Mouse (Mus musculus) forebrain, embryonic 13.5 days (tissue): ENCODE measurements around the gene Epsti1. TPM values are rescaled to one million over a fixed set of nuclear protein-coding genes. Genes with fewer than 3 reads are reported as not detected.

Experiments used
- ATAC-seq: fragments of 200-750 bp; cut with Nextera tagmentation; 2 replicates; pipeline ENCODE4 v1.8.0; 2017
- H3K27ac ChIP-seq: fragments of 300-500 bp; sonication (generic); 2 replicates; pipeline ENCODE4 v1.5.1; 2015; ENCODE audit warnings: inconsistent platforms, mild to moderate bottlenecking, moderate library complexity
- H3K27me3 ChIP-seq: fragments of 300-500 bp; sonication (generic); 2 replicates; pipeline ENCODE4 v1.6.1; 2015; ENCODE audit warnings: mild to moderate bottlenecking, inconsistent platforms
- H3K36me3 ChIP-seq: fragments of 300-500 bp; sonication (generic); 2 replicates; pipeline ENCODE4 v1.6.1; 2015; ENCODE audit warnings: mild to moderate bottlenecking, inconsistent platforms; ENCODE audit not compliant: poor library complexity, severe bottlenecking
- H3K4me1 ChIP-seq: fragments of 300-500 bp; sonication (generic); 2 replicates; pipeline ENCODE4 v1.6.1; 2015; ENCODE audit warnings: inconsistent platforms
- H3K4me2 ChIP-seq: fragments of 300-500 bp; sonication (generic); 2 replicates; pipeline ENCODE4 v1.6.1; 2015; ENCODE audit warnings: inconsistent platforms, mild to moderate bottlenecking, moderate library complexity
- H3K4me3 ChIP-seq: fragments of 300-500 bp; sonication (generic); 2 replicates; pipeline ENCODE4 v1.5.1; 2015; ENCODE audit warnings: mild to moderate bottlenecking, inconsistent platforms
- H3K9ac ChIP-seq: fragments of 300-500 bp; sonication (generic); 2 replicates; pipeline ENCODE4 v1.6.1; 2015; ENCODE audit warnings: mild to moderate bottlenecking, inconsistent platforms
- H3K9me3 ChIP-seq: fragments of 300-500 bp; sonication (generic); replicated peaks from 2 replicates; pipeline ENCODE4 v1.6.1; 2016; ENCODE audit warnings: inconsistent platforms
- WGBS: fragments of 180-500 bp; shearing (Covaris S2); methylation state at CpG from one replicate; pipeline ENCODE4 v1.1.7; 2015; 5-methylcytosine and 5-hydroxymethylcytosine counted together
- polyA plus RNA-seq: library from polyadenylated mRNA; unstranded; fragments of >200 nt; fragmentation: Nextera tagmentation; extraction: Ambion mirVana; gene quantifications from 2 replicates; pipeline ENCODE4 v1.2.1, GENCODE M21; 2015

Epsti1 gene
- polyA plus RNA-seq, 1 experiment from 2014 or later = 0.17 TPM

DNA sequence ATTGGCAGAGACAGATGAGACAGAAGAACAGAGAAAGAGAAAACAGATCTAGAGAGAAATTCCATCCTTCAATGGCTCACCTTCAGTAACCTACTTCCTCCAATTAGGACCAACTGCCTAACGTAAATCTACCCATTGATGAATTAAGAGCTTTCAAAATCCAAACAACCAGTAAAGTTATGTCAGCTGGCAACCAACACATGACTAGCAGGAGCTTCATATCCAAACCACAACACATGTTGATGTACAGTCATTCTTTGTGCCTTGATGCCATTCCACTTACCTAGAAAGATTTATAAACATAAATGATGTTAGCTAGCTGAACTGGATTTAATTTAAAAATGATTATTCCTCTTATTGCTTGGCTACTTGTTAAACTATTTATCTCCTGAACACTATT, 22.0 kb upstream of the Epsti1 start:
- 81% methylated on average over 1 of the region's 1 CpGs for WGBS
- 0 out of 2 replicates have a peak, but pooled peaks cover 2% of the 10 kb centered on the region for H3K4me1 ChIP-seq
- H3K4me2 ChIP-seq = no peak overlapping the region
- no peaks in the 10 kb centered on the region for H3K36me3 ChIP-seq
- H3K27me3 ChIP-seq = no peaks in the 10 kb centered on the region
- H3K9me3 ChIP-seq = no peaks in the 10 kb centered on the region; the same call in 1 of the 2 replicates
- no peak overlapping the region for H3K4me3 ChIP-seq
- ATAC-seq = no peak
- no peak overlapping the region for H3K27ac ChIP-seq
- no peak overlapping the region for H3K9ac ChIP-seq

DNA sequence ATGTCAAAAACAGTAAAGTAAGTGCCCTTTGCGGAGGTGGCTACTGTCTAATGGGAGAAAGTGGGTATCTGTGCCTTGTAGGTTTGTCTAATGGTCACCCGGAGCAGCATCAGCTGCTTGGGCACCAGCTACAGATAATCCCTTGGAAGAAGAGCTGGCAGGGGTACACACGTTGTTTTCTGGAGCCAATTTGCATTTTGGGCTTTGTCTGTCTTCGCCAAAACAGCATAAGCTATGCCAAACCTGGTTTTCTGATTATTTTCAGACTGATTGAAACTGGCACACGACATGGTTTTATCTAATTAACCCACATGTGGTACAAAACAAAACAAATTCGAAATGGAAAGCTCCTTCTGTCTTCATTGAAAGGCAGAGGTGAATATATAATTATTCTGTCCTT, 21.4 kb upstream of the Epsti1 start:
- Histone ChIP-seq H3K27me3 (no peaks in the 10 kb centered on the region), H3K36me3 (no peaks in the 10 kb centered on the region), H3K4me3 (no peak overlapping the region), H3K27ac (no peak overlapping the region), H3K4me1 (0 out of 2 replicates have a peak, but pooled peaks cover 2% of the 10 kb centered on the region), H3K9me3 (no peaks in the 10 kb centered on the region; the same call in 1 of the 2 replicates), H3K9ac (no peak overlapping the region), H3K4me2 (no peak overlapping the region)
- 41% methylated on average over 6 of the region's 6 CpGs for WGBS
- ATAC-seq = peak; percentile 30; the same call in 1 of the 2 replicates

DNA sequence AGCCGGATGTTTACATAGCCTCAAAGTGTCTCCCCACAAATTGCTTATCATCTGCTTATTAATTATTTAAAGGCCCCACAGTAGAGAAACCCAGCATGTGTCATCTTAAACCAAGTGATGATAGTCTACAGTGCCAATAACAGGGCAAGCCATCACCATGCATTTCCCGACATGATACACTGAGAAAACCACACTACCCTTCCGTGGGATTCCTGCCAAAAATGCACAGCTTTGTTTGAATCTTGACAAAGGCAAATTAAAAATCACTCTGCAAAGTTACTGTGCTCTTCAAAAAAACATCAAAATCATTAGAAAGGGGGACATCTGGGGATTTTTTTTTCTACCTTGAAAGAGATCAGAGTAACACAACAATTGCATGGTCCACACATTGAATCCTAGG, 17.7 kb upstream of the Epsti1 start:
- 0 out of 2 replicates have a peak, but pooled peaks cover 2% of the 10 kb centered on the region for H3K4me1 ChIP-seq
- no peak overlapping the region for H3K4me2 ChIP-seq
- no peak overlapping the region for H3K27ac ChIP-seq
- 0 out of 2 replicates have a peak, but pooled peaks cover 4% of the 10 kb centered on the region for H3K9me3 ChIP-seq
- no peaks in the 10 kb centered on the region for H3K27me3 ChIP-seq
- H3K36me3 ChIP-seq = no peaks in the 10 kb centered on the region
- WGBS = 62% methylated on average over 3 of the region's 3 CpGs
- H3K4me3 ChIP-seq = no peak overlapping the region
- no peak overlapping the region for H3K9ac ChIP-seq
- no peak for ATAC-seq

DNA sequence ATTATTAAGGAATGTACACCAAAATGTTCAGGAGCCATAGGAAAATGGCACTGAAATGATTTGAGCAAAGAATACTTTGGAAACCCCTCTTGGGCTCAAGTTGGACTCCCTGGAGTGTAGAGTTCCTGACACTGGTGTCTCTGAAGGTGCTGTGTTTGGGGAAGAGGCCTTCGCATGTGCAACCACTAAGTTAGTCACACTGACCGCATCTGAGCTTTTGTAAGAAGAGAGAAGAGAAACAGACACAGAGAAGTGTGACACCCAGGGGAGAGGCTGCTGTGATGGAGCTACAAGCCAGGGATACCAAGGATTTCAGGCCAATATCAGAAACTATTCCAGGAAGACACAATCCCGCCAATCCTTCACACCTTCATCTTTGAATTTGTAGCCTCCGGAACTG, 17.1 kb upstream of the Epsti1 start:
- H3K36me3 ChIP-seq = no peaks in the 10 kb centered on the region
- H3K4me1 ChIP-seq = 0 out of 2 replicates have a peak, but pooled peaks cover 2% of the 10 kb centered on the region
- ATAC-seq = no peak
- no peak overlapping the region for H3K4me2 ChIP-seq
- 92% methylated on average over 4 of the region's 4 CpGs for WGBS
- H3K27ac ChIP-seq = no peak overlapping the region
- H3K4me3 ChIP-seq = no peak overlapping the region
- 0 out of 2 replicates have a peak, but pooled peaks cover 4% of the 10 kb centered on the region for H3K9me3 ChIP-seq
- H3K27me3 ChIP-seq = no peaks in the 10 kb centered on the region
- no peak overlapping the region for H3K9ac ChIP-seq

DNA sequence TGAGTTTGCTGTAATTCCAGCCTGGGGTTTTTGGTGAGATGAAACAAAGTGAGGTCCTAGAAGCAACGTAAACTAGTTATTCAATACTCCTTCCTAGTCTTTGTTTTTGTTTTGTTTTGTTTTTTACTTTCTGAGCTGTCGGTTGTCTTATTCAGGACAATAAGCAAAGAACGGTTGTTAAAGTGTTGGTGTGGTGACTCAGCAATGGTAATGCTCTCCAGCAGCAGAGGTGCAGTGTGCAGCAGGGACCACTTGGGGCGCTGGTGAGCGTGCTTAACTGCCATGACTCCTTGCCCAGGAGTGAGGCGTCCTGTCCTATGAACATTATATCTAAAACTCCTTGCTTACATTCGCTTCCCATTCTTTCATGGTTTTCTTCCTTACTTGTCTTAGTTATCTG, 14.1 kb upstream of the Epsti1 start:
- H3K9me3 ChIP-seq = 0 out of 2 replicates have a peak, but pooled peaks cover 4% of the 10 kb centered on the region
- no peak for ATAC-seq
- no peak overlapping the region for H3K4me2 ChIP-seq
- H3K4me1 ChIP-seq = no peaks in the 10 kb centered on the region
- H3K4me3 ChIP-seq = no peak overlapping the region
- H3K27ac ChIP-seq = no peak overlapping the region
- H3K9ac ChIP-seq = no peak overlapping the region
- H3K36me3 ChIP-seq = no peaks in the 10 kb centered on the region
- no peaks in the 10 kb centered on the region for H3K27me3 ChIP-seq
- 88% methylated on average over 7 of the region's 7 CpGs for WGBS

DNA sequence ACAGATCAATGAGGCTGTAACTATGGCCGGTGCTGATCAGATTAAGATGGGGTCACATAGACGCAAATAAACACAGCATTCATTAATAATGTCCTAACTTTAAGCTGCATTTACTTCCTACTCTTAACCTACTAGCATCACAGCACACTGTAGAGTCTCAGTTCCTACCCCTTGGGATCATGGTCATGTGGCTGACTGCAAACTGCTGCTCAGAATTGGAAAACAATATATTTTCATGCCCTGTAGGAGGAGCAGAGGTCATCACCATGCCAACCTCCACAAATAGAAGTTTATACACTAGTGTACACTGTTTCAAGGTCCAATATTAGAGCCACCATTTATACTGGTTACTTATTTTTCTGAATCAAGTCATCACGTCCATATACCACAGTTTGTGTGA, 8.1 kb upstream of the Epsti1 start:
- Histone ChIP-seq H3K9me3 (no peaks in the 10 kb centered on the region), H3K9ac (no peak overlapping the region), H3K36me3 (no peaks in the 10 kb centered on the region), H3K4me3 (no peak overlapping the region), H3K4me2 (no peak overlapping the region), H3K27me3 (no peaks in the 10 kb centered on the region), H3K4me1 (no peaks in the 10 kb centered on the region), H3K27ac (no peak overlapping the region)
- no peak for ATAC-seq
- WGBS = 88% methylated on average over 3 of the region's 3 CpGs

DNA sequence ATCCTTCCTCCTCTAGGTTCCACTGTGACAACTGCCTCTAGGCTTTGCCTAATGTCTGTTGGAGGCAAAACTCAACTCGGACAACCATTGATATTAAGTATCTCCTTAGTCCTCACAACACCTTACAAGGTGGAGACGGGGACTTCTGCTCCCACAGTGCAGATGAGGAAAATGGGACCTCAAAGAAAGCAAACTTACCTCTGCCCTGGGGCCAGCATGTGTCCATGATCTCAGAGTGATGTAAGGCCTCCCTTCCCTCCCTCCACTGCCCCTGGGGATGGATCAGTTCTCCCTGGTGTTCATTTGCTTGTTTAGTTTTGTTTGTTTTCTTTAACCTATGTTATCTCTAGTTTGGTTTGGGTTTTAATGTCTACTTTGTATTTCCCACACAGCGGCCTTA, 1.5 kb upstream of the Epsti1 start:
- no peak for ATAC-seq
- no peaks in the 10 kb centered on the region for H3K27me3 ChIP-seq
- peaks cover 6% of the 10 kb centered on the region; the same call in 1 of the 2 replicates for H3K4me1 ChIP-seq
- H3K4me3 ChIP-seq = no peak overlapping the region
- no peak overlapping the region for H3K4me2 ChIP-seq
- no peak overlapping the region for H3K9ac ChIP-seq
- 91% methylated on average over 3 of the region's 3 CpGs for WGBS
- no peak overlapping the region for H3K27ac ChIP-seq
- H3K36me3 ChIP-seq = no peaks in the 10 kb centered on the region
- no peaks in the 10 kb centered on the region for H3K9me3 ChIP-seq

DNA sequence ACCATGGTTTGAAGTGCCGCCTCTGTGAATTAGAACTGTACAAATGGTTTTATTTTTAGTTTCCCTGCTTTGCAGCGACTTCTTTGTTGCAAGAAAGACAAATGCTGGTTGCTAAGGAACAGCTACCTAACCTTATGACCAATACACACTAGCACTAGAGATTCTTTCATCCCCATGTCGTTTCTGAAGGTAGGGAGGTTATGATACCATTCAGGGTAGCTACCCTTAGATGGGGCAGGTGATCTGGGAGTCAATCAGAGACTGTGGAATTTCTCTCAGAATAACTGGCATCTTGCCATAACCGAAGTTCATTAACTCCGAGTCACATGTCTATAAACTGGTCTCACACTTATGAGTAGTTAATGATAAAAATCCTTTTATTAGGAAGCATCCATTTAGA, 1.4 kb downstream of the Epsti1 start:
- Histone ChIP-seq H3K27ac (no peak overlapping the region), H3K4me1 (peaks cover 6% of the 10 kb centered on the region; the same call in 1 of the 2 replicates), H3K9me3 (no peaks in the 10 kb centered on the region), H3K36me3 (no peaks in the 10 kb centered on the region), H3K9ac (no peak overlapping the region), H3K27me3 (no peaks in the 10 kb centered on the region), H3K4me2 (no peak overlapping the region), H3K4me3 (no peak overlapping the region)
- WGBS = 46% methylated on average over 5 of the region's 5 CpGs
- ATAC-seq = no peak

DNA sequence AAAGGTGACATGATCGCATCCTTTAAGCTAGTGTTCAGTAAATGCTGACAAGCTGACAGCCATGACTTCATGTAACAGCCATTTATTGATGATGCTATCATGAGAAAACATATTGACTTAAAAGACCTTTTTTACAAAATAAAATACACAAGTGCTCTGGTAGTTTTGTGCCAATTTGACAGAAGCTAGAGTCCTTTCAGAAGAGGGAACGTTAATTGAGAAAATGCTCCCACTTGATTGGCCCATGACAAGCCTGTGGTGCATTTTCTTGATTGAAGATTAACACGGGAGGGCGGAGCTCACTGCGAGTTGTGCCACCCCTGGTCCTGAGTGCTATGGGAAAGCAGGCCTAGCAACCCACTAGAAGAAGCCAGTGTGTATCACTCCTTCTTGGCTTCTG, 2.5 kb downstream of the Epsti1 start:
- Histone ChIP-seq H3K27me3 (no peaks in the 10 kb centered on the region), H3K36me3 (no peaks in the 10 kb centered on the region), H3K9me3 (no peaks in the 10 kb centered on the region), H3K4me3 (no peak overlapping the region), H3K27ac (no peak overlapping the region), H3K4me2 (no peak overlapping the region), H3K9ac (no peak overlapping the region), H3K4me1 (peaks cover 6% of the 10 kb centered on the region; the same call in 1 of the 2 replicates)
- no peak for ATAC-seq
- 84% methylated on average over 5 of the region's 5 CpGs for WGBS

DNA sequence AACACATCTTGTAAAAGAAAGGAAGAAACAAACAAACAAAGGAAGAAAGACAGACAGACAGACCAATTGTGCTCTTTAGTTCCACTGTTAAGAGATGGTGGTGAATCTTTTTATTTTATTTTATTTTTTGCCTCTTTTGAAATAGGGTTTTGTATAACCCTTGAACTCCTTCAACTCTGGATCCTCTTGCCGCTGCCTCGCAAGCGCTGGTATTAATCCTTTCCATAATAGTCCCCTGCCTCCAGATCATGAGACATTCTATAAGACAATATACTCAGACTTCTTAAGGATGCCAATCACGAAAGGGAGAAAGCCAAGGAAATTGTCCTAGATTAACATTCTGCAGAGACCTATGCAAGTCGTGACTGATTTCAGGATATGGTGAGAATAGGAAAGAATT, 11.7 kb downstream of the Epsti1 start:
- H3K36me3 ChIP-seq = no peaks in the 10 kb centered on the region
- H3K9ac ChIP-seq = no peak overlapping the region
- no peak overlapping the region for H3K4me2 ChIP-seq
- no peak for ATAC-seq
- H3K4me3 ChIP-seq = no peak overlapping the region
- no peak overlapping the region for H3K27ac ChIP-seq
- WGBS = 14% methylated on average over 5 of the region's 5 CpGs
- no peaks in the 10 kb centered on the region for H3K27me3 ChIP-seq
- H3K9me3 ChIP-seq = no peaks in the 10 kb centered on the region
- H3K4me1 ChIP-seq = peaks cover 9% of the 10 kb centered on the region; the same call in 1 of the 2 replicates

DNA sequence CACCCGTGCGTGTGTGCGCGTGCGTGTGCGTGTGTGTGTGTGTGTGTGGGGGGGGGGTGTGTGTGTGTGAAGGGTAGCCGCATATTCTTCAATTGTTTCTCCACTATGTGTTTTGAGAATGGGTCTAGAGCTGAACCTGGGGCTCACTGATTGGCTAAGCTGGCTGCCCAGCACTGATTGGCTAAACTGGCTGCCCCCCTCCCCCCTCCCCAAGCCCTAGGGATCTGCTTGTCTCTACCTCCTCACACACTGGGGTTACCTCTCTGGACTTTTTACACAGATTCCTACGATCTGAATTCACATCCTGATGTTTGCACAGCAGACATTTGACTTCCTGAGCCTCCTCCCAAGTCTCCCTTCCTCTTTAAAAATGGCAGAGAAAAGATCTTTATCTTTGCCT, 17.6 kb downstream of the Epsti1 start:
- WGBS = 91% methylated on average over 8 of the region's 8 CpGs

DNA sequence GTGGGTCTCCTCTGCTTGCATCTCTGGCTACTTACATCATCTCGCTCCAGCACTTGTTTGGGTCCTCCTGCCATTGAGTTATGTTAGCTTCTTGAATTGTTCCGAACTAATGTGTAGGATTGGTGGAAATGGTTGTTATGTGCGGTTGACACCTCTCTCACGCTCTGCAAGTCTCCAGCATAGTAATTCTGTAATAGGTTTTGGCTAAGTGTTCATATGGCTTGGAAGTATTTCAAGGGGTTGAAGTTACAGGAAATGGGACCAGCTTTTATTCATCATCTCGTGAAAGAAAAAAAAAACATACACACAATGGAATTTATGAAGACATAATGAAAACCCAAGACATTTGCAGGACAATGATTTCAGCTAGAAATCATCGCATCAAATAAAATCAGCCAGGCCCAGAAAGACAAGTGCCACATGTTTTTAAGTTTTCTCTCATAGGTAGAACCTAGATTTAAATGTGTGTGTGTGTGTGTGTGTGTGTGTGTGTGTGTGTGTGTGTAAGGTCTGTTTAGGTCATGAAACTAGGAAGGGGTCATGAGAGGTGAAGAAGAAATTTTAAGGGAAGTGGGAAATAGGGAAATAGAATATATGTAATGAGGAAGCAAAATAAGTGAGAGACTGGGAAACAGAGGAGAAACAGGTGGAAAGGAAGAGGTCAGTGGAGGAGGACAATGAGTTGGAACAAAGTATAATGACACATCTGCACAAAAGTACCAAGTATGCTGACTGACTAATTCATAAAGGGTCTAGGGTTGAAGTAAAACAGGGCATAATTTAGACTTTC, 19.2 kb downstream of the Epsti1 start:
- Histone ChIP-seq H3K27me3 (no peaks in the 10 kb centered on the region), H3K4me1 (peaks cover 8% of the 10 kb centered on the region), H3K36me3 (no peaks in the 10 kb centered on the region), H3K9me3 (no peaks in the 10 kb centered on the region), H3K4me3 (no peak overlapping the region), H3K9ac (no peak overlapping the region), H3K27ac (no peak overlapping the region), H3K4me2 (no peak overlapping the region)
- WGBS = 85% methylated on average over 6 of the region's 6 CpGs
- ATAC-seq = no peak

More for the DNA sequence above, 17.6 kb downstream of the Epsti1 start:
- H3K36me3 ChIP-seq = no peaks in the 10 kb centered on the region
- H3K4me3 ChIP-seq = no peak overlapping the region
- ATAC-seq = peak; percentile 27; the same call in 1 of the 2 replicates
- H3K9ac ChIP-seq = no peak overlapping the region
- peaks cover 8% of the 10 kb centered on the region for H3K4me1 ChIP-seq
- no peak overlapping the region for H3K4me2 ChIP-seq
- no peak overlapping the region for H3K27ac ChIP-seq
- H3K9me3 ChIP-seq = no peaks in the 10 kb centered on the region
- no peaks in the 10 kb centered on the region for H3K27me3 ChIP-seq
